Mouse (Mus musculus): ENCODE measurements at regions not wholly inside any gene's neighbourhood (a gene's known extent, or its start where the extent isn't known, plus 50 kb on each side); places are given as distances from the start of the nearest gene placed in this dataset.

DNA sequence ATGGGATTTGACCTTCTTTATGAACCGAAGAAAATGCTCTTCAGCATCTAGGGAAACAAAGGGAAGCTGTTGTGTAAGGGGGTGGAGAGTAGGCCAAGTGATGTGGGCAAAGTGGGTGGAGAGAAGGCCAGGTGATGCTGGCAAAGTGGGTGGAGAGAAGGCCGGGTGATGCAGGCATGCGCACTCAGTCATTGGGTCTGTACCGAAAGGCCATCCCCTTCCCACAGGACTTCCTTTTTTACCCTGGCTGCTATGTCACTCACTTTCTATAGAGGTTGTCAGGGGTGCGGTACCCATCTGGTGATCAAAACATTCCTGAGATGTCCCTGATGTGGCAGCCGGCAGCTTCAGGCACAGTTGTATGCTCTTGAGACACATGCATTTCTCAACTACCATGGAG, 131.2 kb upstream of the Prok2 start:
- TF ChIP-seq REST (IDR thresholded peaks at IDR 0.05; ENCODE audit: insufficient read depth, insufficient read length) (no peak), POLR2A (IDR thresholded peaks at IDR 0.05; ENCODE audit: insufficient read length, low read depth) (no peak), MAX (IDR thresholded peaks at IDR 0.05; ENCODE audit: low read depth) (no peak), POLR2AphosphoS2 (IDR thresholded peaks at IDR 0.05; ENCODE audit: insufficient read length, low read depth) (no peak), USF1 (IDR thresholded peaks at IDR 0.05; ENCODE audit: low read depth) (no peak), TCF12 (IDR thresholded peaks at IDR 0.05; ENCODE audit: insufficient read depth, poor library complexity, severe bottlenecking) (no peak), MYOD1 (IDR thresholded peaks at IDR 0.05; ENCODE audit: control insufficient read depth in 1 of 3, insufficient read length in 2 of 3, low read depth in 2 of 3) (no peak)
